Mouse (Mus musculus): ENCODE results near the gene Kxd1.

- TF ChIP-seq POLR2A (IDR thresholded peaks at IDR 0.05; ENCODE audit: low read depth, low read length) (no peak), CTCF (IDR thresholded peaks at IDR 0.05; ENCODE audit: borderline replicate concordance, insufficient read depth, low read length) (no peak)
Observed at GRCm38 (mm10) chr8:70529741-70530161, 2.0 kb upstream of the Kxd1 start.

All from embryonic fibroblast, embryonic 13.5 days (primary cell).